Mouse (Mus musculus): Measurements from ENCODE around the gene Gm20388.
A peak's percentile ranks its signal among the peaks of the same experiment; 100 is the strongest.
"Not testable (repeated sequence)": the region's sequence is repeated elsewhere in the genome, so short reads cannot be mapped to it uniquely, and the experiment has no call there.

Gene Gm20388

DNA sequence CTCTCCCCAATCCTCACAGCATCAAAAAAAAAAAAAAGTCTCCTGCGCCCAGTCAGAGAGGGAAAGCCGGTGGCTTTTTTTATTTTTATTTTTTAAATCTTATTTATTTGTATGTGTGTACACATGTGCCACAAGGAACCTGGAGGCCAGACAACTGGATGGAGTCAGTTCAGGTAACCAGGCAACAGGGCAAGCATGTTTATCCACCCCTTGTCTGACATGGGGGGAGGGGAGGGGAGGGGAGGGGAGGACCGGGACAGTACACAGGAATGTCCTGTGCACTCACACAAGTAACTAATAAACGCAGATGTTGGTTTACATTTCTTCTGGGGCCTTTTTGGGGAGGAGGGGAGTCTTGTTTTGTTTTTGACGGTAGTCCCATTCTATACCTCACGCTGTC is 1653.1 kb downstream of the Gm20388 start:
- no peak for DNase-seq

DNA sequence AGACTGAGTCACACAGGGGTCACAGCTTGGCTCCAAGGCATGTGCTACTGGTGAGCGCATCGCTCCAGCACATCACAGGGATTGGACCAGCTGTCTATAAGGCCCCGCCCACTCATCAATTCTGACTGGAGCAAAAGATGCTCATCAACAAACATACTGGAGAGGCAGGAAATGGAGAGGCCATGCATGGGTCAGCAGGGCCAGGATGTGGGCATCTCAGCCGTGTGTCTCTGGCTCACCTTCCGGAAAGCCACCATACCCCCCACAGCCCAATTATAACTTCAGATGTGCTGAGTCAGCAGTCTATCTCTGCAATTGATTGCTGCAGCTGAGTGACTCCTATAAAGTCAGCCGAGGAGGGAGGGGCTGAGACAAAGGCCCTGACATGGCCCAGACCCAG is 1657.7 kb downstream of the Gm20388 start:
- DNase-seq = no peak

DNA sequence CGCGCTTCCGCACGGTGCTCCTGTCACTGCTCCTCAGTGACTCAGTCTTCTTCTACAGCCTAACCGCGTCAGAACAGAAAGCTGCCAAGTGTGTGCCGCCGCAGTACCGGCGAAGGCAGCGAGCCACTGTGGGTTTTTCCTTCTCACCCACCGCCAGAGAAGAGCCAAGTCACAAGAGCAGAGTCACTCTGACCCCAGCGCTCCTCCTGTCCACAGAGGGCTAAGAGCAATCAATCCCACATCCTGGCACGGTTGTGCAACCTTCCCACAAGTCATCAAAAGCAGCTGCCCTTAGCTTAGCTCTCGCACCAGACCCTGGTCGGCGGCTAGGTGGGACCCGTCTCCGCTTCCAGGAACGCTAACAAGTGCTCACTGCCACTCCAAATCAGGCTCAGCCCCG is 1659.7 kb downstream of the Gm20388 start:
- DNase-seq = no peak

GRCm38 (mm10) chr8:121570801-121571200 is 1660.2 kb downstream of the Gm20388 start:
- DNase-seq = no peak

- no peak for DNase-seq
Observed at GRCm38 (mm10) chr8:121572121-121572520, 1661.5 kb downstream of the Gm20388 start.

GRCm38 (mm10) chr8:121573275-121573674 is 1662.6 kb downstream of the Gm20388 start:
- peak; percentile 64 to 85 for DNase-seq

GRCm38 (mm10) chr8:121575661-121576060 is 1665.0 kb downstream of the Gm20388 start:
- DNase-seq = no peak

DNA sequence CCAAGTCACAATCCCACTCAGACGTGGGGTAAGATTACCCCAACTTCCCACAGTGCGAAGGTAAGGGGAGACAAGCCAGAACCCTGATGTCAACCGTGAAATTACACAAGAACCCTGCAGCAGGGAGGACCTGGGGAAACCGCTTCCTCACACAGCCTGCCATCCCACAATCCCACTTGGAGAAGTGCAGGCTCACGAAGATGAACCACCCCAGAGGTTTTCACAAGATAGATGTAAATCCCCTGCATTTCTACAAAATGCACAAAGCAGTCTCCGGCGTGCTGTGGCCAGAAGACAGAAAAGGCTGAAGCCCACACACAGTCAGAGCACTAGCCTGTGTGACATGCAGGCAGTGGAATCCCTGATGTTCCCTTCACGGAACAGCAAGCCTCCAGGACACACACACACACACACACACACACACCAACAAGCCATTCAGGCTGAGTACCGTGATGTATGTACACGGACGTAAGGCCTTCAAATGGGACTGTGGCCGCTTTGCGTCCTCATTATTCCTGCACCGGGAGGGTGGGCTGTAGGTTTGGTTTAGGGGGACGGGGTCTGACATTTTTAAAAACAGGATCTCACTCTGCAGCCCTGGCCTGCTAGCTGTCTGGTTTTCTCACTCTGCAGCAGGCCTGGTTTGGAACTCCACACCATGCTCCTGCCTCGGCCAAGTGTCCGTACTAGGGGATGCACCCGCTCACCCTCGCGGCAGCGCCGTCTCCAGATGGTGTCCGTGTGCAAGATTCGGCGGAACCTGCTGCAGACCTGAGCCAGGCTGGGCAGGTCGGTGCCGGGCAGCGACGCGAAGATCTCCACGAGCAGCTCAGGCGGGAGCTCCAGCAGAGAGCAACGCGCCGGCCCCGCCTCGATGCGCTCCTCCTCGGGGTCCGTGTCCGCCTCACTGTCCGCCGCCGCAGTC is 1667.4 kb downstream of the Gm20388 start:
- DNase-seq = peak in 1 of 2 experiments; percentile 58

DNA sequence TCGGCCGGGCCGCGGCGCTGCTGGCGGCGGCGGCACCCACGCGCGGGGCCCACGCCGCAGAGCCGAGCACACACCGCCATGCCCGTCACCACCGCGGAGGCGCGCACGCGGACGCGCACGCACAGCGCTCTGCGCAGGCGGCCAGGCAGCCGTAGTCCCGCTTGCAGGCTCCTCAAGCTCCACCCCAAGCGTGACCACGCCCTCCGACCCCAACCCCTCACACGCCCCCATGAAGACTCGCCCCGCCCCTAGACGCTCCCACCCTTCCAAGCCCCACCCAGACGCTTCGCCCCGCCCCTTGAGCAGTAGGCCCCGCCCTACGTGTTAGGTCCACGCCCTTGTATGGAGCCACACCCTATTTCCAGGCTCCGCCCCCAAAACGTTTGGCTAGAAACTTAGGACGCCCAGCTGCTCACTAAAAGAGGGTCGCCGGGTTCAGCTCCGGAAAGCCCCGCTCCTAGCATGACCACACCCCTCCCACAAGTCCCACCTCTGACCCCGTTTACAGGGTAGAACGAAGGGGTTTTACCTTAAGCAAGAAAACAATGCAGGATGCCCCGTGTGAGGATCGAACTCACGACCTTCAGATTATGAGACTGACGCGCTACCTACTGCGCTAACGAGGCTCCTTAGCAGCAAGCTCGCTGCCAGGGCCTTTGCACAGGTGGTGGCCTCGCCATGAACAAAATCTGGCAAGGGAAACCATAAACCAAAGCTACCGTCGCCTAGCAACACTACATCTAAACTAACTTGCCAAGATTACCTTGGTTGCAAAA is 1668.2 kb downstream of the Gm20388 start, which contains the start of gene Fbxo31:
TSS of gene Fbxo31 (minus strand) at position 131 of the 776 bp plus-strand sequence.
- peak; percentile 93 to 97 for DNase-seq

- DNase-seq = no peak
Observed at GRCm38 (mm10) chr8:121580465-121580864, 1669.8 kb downstream of the Gm20388 start.

GRCm38 (mm10) chr8:121583653-121584052 is 1673.0 kb downstream of the Gm20388 start:
- DNase-seq = no peak

- DNase-seq = no peak
Observed at GRCm38 (mm10) chr8:121584730-121585129, 1674.1 kb downstream of the Gm20388 start.

- DNase-seq = peak; percentile 100
Observed at GRCm38 (mm10) chr8:121585159-121585825, 1674.7 kb downstream of the Gm20388 start.

GRCm38 (mm10) chr8:121588750-121589149 is 1678.1 kb downstream of the Gm20388 start:
- DNase-seq = no peak

DNA sequence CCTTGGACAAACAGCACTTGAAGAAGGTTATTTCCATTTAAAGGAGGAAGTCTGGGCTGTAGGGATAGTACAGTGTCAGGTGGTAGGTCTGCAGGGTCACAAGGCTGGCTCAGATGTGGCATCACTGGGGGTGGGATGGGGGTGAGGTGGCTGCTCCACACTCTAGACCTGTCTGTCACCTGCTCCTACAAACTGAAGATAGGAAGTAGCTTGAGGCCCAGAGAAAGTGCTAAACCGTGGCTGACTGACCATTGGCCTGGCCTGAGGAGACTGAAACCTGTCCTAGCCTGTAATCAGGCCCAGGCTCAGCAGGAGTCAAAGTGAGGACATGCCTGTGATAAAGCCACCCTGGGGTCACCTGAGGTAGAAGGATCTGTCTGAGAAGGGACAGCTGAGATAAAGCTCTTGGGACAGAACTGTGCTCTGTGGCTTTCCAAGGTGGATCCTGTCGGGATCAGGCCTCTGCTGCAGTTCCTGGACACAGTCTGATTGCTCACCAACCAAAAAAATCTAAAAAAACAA is 1678.6 kb downstream of the Gm20388 start:
- DNase-seq = no peak

GRCm38 (mm10) chr8:121590203-121591177 is 1679.8 kb downstream of the Gm20388 start, which contains the start of gene Map1lc3b:
Gene Map1lc3b, plus strand, starts transcription at chr8:121590361.
- DNase-seq = peak; percentile 99

DNA sequence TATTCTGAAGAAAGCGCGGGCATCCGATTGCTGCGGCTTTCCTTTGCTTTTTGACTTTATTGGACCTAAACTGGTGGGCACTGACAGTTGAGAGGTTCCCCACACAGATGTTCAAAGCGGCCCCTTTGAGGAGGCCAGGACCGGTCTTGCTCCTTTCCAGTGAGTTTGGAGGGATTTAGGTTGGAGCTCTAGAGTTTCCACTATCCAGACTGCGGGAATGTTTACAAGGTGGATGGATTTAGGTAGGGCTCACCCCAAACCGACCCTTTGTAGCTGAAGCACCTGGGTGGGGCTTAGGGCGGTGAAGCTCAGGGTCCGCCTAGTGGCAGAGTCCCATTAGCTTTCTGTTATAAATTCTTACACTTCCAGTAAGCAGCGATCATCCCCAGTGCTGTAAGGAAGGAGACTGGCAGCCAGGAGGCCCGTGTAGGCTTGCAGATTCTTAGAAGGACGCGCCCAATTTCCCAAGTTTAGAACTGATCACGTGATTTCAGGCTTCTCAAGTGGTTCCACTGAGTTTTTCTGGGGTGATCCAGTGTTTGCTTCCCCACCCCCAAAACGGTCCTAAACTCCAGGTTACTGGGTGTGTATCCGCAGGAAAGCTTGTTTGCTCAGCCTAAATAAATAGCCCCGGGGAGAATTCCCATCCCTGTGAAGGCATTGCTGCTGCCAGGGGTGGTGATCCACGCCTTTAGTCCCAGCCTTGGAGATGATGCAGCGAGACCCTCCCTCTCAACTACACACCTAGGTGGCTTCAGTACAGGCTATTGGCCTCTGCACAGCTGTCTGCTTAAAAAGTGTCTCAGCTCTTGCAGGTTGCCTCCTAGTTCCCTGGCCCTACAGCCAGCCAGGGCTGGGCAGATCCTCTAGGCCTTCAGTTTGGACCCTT is 1680.8 kb downstream of the Gm20388 start:
- peak in 1 of 2 experiments; percentile 44 for DNase-seq

- DNase-seq = no peak
Observed at GRCm38 (mm10) chr8:121593293-121593692, 1682.7 kb downstream of the Gm20388 start.

DNA sequence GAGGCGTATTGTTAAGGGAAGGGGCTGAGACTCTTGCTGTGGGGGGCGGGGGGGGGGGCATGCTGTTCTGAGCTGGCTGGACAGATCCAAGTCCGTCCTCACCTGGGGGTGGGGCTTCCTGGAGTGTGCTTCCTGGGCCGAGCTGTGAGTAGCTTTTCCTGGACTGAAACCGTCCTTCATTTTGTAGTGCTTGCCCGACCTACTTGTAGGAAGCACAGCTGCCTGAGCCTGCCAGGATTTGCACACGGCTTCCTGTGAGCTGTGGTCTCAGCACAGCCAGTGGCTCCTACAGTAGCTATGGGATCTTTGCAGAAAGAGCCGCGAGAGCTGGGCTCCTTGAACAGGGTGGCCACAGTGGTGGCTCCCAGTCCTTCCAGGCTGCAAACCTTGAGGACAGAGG is 1683.3 kb downstream of the Gm20388 start:
- peak in 1 of 2 experiments; percentile 27 for DNase-seq

DNA sequence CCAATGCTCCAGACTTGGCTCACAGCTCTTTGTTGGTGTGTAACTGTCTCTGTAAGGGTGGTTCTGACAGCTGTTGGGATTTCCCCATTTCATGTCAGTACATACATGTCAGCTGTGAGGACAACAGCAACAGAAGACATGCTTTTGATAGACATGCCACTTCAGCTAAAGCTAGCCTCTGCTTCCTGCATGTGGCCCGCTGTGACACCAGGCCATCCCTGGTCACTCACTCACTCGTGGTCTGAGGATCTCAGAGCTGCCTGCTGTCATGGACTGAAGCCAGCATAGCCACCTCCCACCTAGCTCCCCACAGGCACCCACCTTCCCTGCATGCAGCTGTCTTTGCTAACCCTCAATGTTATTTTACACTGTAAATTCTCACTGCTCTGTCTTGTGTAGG is 1686.9 kb downstream of the Gm20388 start:
- DNase-seq = not testable (repeated sequence)
